Mouse (Mus musculus) ES-Bruce4 (cell line): Measurements from ENCODE around the gene Tenm2. TPM values are rescaled to one million over a fixed set of nuclear protein-coding genes. Genes with fewer than 3 reads are reported as not detected.
A peak's percentile ranks its signal among the peaks of the same experiment; 100 is the strongest.

Experiments
- H3K27ac ChIP-seq: 2 replicates; pipeline ENCODE4 v1.5.1; 2012; ENCODE audit warnings: low read length, inconsistent platforms; ENCODE audit not compliant: insufficient read depth
- H3K27me3 ChIP-seq: 2 replicates; pipeline ENCODE4 v1.6.1; 2012; ENCODE audit warnings: mild to moderate bottlenecking, low read length, inconsistent platforms; ENCODE audit not compliant: control insufficient read depth, poor library complexity, insufficient read depth, severe bottlenecking
- H3K36me3 ChIP-seq: 2 replicates; pipeline ENCODE4 v1.6.1; 2012; ENCODE audit warnings: inconsistent platforms, mild to moderate bottlenecking, low read length, moderate library complexity; ENCODE audit not compliant: control insufficient read depth, poor library complexity, insufficient read depth, severe bottlenecking
- H3K4me1 ChIP-seq: one replicate; pipeline ENCODE4 v1.8.1; 2011; ENCODE audit warnings: low read length; ENCODE audit not compliant: control insufficient read depth, insufficient read depth
- H3K4me3 ChIP-seq: 2 replicates; pipeline ENCODE4 v1.5.1; 2011; ENCODE audit warnings: low read depth, mild to moderate bottlenecking, low read length
- H3K9ac ChIP-seq: 2 replicates; pipeline ENCODE4 v1.6.1; 2012; ENCODE audit warnings: low read depth, mild to moderate bottlenecking, inconsistent platforms; ENCODE audit not compliant: poor library complexity, severe bottlenecking
- H3K9me3 ChIP-seq: replicated peaks from 2 replicates; pipeline ENCODE4 v1.6.1; 2012; ENCODE audit warnings: mild to moderate bottlenecking, low read length, inconsistent platforms; ENCODE audit not compliant: control insufficient read depth, poor library complexity, insufficient read depth, severe bottlenecking
- CTCF ChIP-seq: IDR thresholded peaks from one replicate; pipeline ENCODE4 v1.8.1; 2011; ENCODE audit warnings: low read depth, low read length
- EP300 ChIP-seq: IDR thresholded peaks from 2 replicates; pipeline ENCODE4 v1.6.1; 2011; ENCODE audit warnings: low read depth, low read length; ENCODE audit not compliant: insufficient read depth
- POLR2A ChIP-seq: IDR thresholded peaks from one replicate; pipeline ENCODE4 v1.8.1; 2011; ENCODE audit warnings: low read length; ENCODE audit not compliant: insufficient read depth
- polyA plus RNA-seq: library from polyadenylated mRNA; stranded (reverse); fragments of >200 nt; gene quantifications from 2 replicates; pipeline ENCODE4 v1.2.4, GENCODE M21; 2011; ENCODE audit warnings: low read depth; ENCODE audit not compliant: missing spikeins, insufficient read depth, insufficient read length

Gene Tenm2
- polyA plus RNA-seq, 1 experiment, result not detected

- Histone ChIP-seq H3K9ac (no peak overlapping the region), H3K4me1 (no peaks in the 10 kb centered on the region), H3K27ac (no peak overlapping the region), H3K27me3 (no peaks in the 10 kb centered on the region), H3K36me3 (no peaks in the 10 kb centered on the region), H3K9me3 (no peaks in the 10 kb centered on the region), H3K4me3 (no peak overlapping the region)
- peak; percentile 48 for TF ChIP-seq CTCF
- no peak for TF ChIP-seq POLR2A
Observed at GRCm38 (mm10) chr11:36490085-36490484, 745.7 kb downstream of the Tenm2 start.

- Histone ChIP-seq H3K4me1 (no peaks in the 10 kb centered on the region), H3K9ac (no peak overlapping the region), H3K4me3 (no peak overlapping the region), H3K9me3 (no peaks in the 10 kb centered on the region), H3K36me3 (no peaks in the 10 kb centered on the region), H3K27ac (no peak overlapping the region), H3K27me3 (no peaks in the 10 kb centered on the region)
- no peak for TF ChIP-seq CTCF
- no peak for TF ChIP-seq POLR2A
- no peak for TF ChIP-seq EP300
Observed at GRCm38 (mm10) chr11:36488666-36489065, 747.1 kb downstream of the Tenm2 start.

- Histone ChIP-seq H3K4me3 (no peak overlapping the region), H3K4me1 (no peaks in the 10 kb centered on the region)
Observed at GRCm38 (mm10) chr11:36486092-36486491, 749.7 kb downstream of the Tenm2 start.

GRCm38 (mm10) chr11:36484466-36485069 is 751.2 kb downstream of the Tenm2 start:
- no peaks in the 10 kb centered on the region for H3K36me3 ChIP-seq
- no peaks in the 10 kb centered on the region for H3K9me3 ChIP-seq
- no peak overlapping the region for H3K9ac ChIP-seq
- TF ChIP-seq CTCF, result no peak
- no peak for TF ChIP-seq POLR2A
- TF ChIP-seq EP300, result no peak
- H3K4me3 ChIP-seq, result no peak overlapping the region
- H3K27me3 ChIP-seq, result no peaks in the 10 kb centered on the region
- no peaks in the 10 kb centered on the region for H3K4me1 ChIP-seq
- H3K27ac ChIP-seq, result no peak overlapping the region

More at GRCm38 (mm10) chr11:36486092-36486491, 749.7 kb downstream of the Tenm2 start:
- no peaks in the 10 kb centered on the region for H3K36me3 ChIP-seq
- no peaks in the 10 kb centered on the region for H3K27me3 ChIP-seq
- no peaks in the 10 kb centered on the region for H3K9me3 ChIP-seq
- TF ChIP-seq POLR2A (no peak), EP300 (no peak), CTCF (no peak)
- H3K9ac ChIP-seq, result no peak overlapping the region
- no peak overlapping the region for H3K27ac ChIP-seq

- Histone ChIP-seq H3K9ac (no peak overlapping the region), H3K36me3 (no peaks in the 10 kb centered on the region), H3K4me3 (no peak overlapping the region), H3K4me1 (no peaks in the 10 kb centered on the region), H3K9me3 (no peaks in the 10 kb centered on the region), H3K27ac (no peak overlapping the region), H3K27me3 (no peaks in the 10 kb centered on the region)
- TF ChIP-seq CTCF, result no peak
- no peak for TF ChIP-seq POLR2A
- no peak for TF ChIP-seq EP300
Observed at GRCm38 (mm10) chr11:36482136-36482535, 753.6 kb downstream of the Tenm2 start.

- no peak overlapping the region for H3K9ac ChIP-seq
- no peaks in the 10 kb centered on the region for H3K9me3 ChIP-seq
- H3K27ac ChIP-seq, result no peak overlapping the region
- H3K4me3 ChIP-seq, result no peak overlapping the region
- H3K4me1 ChIP-seq, result no peaks in the 10 kb centered on the region
- H3K27me3 ChIP-seq, result no peaks in the 10 kb centered on the region
- no peaks in the 10 kb centered on the region for H3K36me3 ChIP-seq
- TF ChIP-seq EP300, result no peak
- no peak for TF ChIP-seq CTCF
- TF ChIP-seq POLR2A, result no peak
Observed at GRCm38 (mm10) chr11:36481524-36481923, 754.2 kb downstream of the Tenm2 start.
